Mouse (Mus musculus) E14TG2a.4 (cell line): ENCODE data around the gene Fn1.

Source experiments
- H3K27me3 ChIP-seq: 2 replicates; pipeline ENCODE4 v1.6.1; 2014; ENCODE audit warnings: low read length, control low read depth; ENCODE audit not compliant: insufficient read depth
- H3K36me3 ChIP-seq: 2 replicates; pipeline ENCODE4 v1.6.1; 2014; ENCODE audit warnings: low read length, control low read depth; ENCODE audit not compliant: insufficient read depth
- H3K4me1 ChIP-seq: replicated peaks from 2 replicates; pipeline ENCODE4 v1.6.1; 2014; ENCODE audit warnings: low read depth, low read length, control low read depth
- H3K4me3 ChIP-seq: replicated peaks from 2 replicates; pipeline ENCODE4 v1.5.1; 2014; ENCODE audit warnings: mild to moderate bottlenecking, low read length
- H3K9me3 ChIP-seq: 2 replicates; pipeline ENCODE4 v1.6.1; 2014; ENCODE audit warnings: low read length, control low read depth
- CTCF ChIP-seq: conservative IDR thresholded peaks from 2 replicates; pipeline ENCODE4 v1.5.1; 2014; ENCODE audit warnings: low read length
- NANOG ChIP-seq: IDR thresholded peaks from 2 replicates; pipeline ENCODE4 v1.6.1; 2014; ENCODE audit warnings: borderline replicate concordance, low read length, mixed read lengths
- POU5F1 ChIP-seq: IDR thresholded peaks from 2 replicates; pipeline ENCODE4 v1.6.1; 2014; ENCODE audit warnings: low read length, borderline replicate concordance

Gene Fn1

GRCm38 (mm10) chr1:71654221-71654620, 1.2 kb upstream of the Fn1 start:
- Histone ChIP-seq H3K36me3 (peaks cover 23% of the 10 kb centered on the region), H3K27me3 (no peaks in the 10 kb centered on the region), H3K4me3 (peak overlapping the region; percentile 97), H3K4me1 (peaks cover 71% of the 10 kb centered on the region), H3K9me3 (no peaks in the 10 kb centered on the region)
- TF ChIP-seq CTCF (no peak), POU5F1 (no peak), NANOG (no peak)

GRCm38 (mm10) chr1:71653400-71654159, 580 bp upstream of the Fn1 start:
- Histone ChIP-seq H3K9me3 (no peaks in the 10 kb centered on the region), H3K4me3 (peak overlapping the region; percentile 97), H3K27me3 (no peaks in the 10 kb centered on the region), H3K4me1 (peaks cover 74% of the 10 kb centered on the region), H3K36me3 (peaks cover 30% of the 10 kb centered on the region)
- TF ChIP-seq NANOG (no peak), POU5F1 (no peak)

- TF ChIP-seq NANOG (no peak), POU5F1 (no peak), CTCF (no peak)
- H3K4me1 ChIP-seq, result peaks cover 76% of the 10 kb centered on the region
- no peaks in the 10 kb centered on the region for H3K9me3 ChIP-seq
- H3K36me3 ChIP-seq, result peaks cover 47% of the 10 kb centered on the region
- peak overlapping the region; percentile 97 for H3K4me3 ChIP-seq
- H3K27me3 ChIP-seq, result no peaks in the 10 kb centered on the region
These were observed 1.2 kb downstream of the Fn1 start for GRCm38 (mm10) chr1:71651828-71652227.

GRCm38 (mm10) chr1:71651315-71651714, 1.7 kb downstream of the Fn1 start:
- peaks cover 53% of the 10 kb centered on the region for H3K36me3 ChIP-seq
- no peaks in the 10 kb centered on the region for H3K9me3 ChIP-seq
- TF ChIP-seq POU5F1 (no peak), NANOG (no peak)

GRCm38 (mm10) chr1:71650741-71651140, 2.3 kb downstream of the Fn1 start:
- Histone ChIP-seq H3K4me1 (peaks cover 72% of the 10 kb centered on the region), H3K4me3 (peak overlapping the region; percentile 97)

More at GRCm38 (mm10) chr1:71651315-71651714, 1.7 kb downstream of the Fn1 start:
- Histone ChIP-seq H3K4me1 (peaks cover 76% of the 10 kb centered on the region), H3K27me3 (no peaks in the 10 kb centered on the region), H3K4me3 (peak overlapping the region; percentile 97)

GRCm38 (mm10) chr1:71648166-71648565, 4.8 kb downstream of the Fn1 start:
- H3K27me3 ChIP-seq, result no peaks in the 10 kb centered on the region
- H3K9me3 ChIP-seq, result no peaks in the 10 kb centered on the region
- H3K4me1 ChIP-seq, result peaks cover 75% of the 10 kb centered on the region
- peak overlapping the region; percentile 97 for H3K4me3 ChIP-seq
- no peak for TF ChIP-seq POU5F1
- no peak for TF ChIP-seq NANOG
- TF ChIP-seq CTCF, result no peak
- H3K36me3 ChIP-seq, result peaks cover 78% of the 10 kb centered on the region

More at GRCm38 (mm10) chr1:71650741-71651140, 2.3 kb downstream of the Fn1 start:
- no peaks in the 10 kb centered on the region for H3K9me3 ChIP-seq
- no peaks in the 10 kb centered on the region for H3K27me3 ChIP-seq
- TF ChIP-seq POU5F1 (no peak), NANOG (no peak), CTCF (no peak)
- peaks cover 54% of the 10 kb centered on the region for H3K36me3 ChIP-seq

- peak overlapping the region; percentile 97 for H3K4me3 ChIP-seq
- no peaks in the 10 kb centered on the region for H3K27me3 ChIP-seq
- H3K4me1 ChIP-seq, result peaks cover 87% of the 10 kb centered on the region
- peaks cover 92% of the 10 kb centered on the region for H3K36me3 ChIP-seq
- H3K9me3 ChIP-seq, result no peaks in the 10 kb centered on the region
- TF ChIP-seq CTCF (no peak), POU5F1 (no peak), NANOG (no peak)
These were observed 6.2 kb downstream of the Fn1 start for GRCm38 (mm10) chr1:71646774-71647173.

GRCm38 (mm10) chr1:71645999-71646398, 7.0 kb downstream of the Fn1 start:
- Histone ChIP-seq H3K27me3 (no peaks in the 10 kb centered on the region), H3K36me3 (peaks cover 94% of the 10 kb centered on the region), H3K4me1 (peaks cover 94% of the 10 kb centered on the region), H3K9me3 (no peaks in the 10 kb centered on the region), H3K4me3 (peak overlapping the region; percentile 97)
- TF ChIP-seq NANOG (peak; percentile 78), POU5F1 (no peak)

GRCm38 (mm10) chr1:71645466-71645865, 7.5 kb downstream of the Fn1 start:
- TF ChIP-seq POU5F1, result no peak
- peak overlapping the region; percentile 67 for H3K4me3 ChIP-seq
- H3K27me3 ChIP-seq, result no peaks in the 10 kb centered on the region
- peaks cover 94% of the 10 kb centered on the region for H3K36me3 ChIP-seq
- H3K9me3 ChIP-seq, result no peaks in the 10 kb centered on the region
- peaks cover 95% of the 10 kb centered on the region for H3K4me1 ChIP-seq
